Mouse (Mus musculus): ENCODE measurements around the gene Faap20. TPM values are rescaled to one million over a fixed set of nuclear protein-coding genes. Genes with fewer than 3 reads are reported as not detected.
A peak's percentile ranks its signal among the peaks of the same experiment; 100 is the strongest.

Faap20 gene
- polyA plus RNA-seq, 1 experiment, result 22.9 TPM

DNA sequence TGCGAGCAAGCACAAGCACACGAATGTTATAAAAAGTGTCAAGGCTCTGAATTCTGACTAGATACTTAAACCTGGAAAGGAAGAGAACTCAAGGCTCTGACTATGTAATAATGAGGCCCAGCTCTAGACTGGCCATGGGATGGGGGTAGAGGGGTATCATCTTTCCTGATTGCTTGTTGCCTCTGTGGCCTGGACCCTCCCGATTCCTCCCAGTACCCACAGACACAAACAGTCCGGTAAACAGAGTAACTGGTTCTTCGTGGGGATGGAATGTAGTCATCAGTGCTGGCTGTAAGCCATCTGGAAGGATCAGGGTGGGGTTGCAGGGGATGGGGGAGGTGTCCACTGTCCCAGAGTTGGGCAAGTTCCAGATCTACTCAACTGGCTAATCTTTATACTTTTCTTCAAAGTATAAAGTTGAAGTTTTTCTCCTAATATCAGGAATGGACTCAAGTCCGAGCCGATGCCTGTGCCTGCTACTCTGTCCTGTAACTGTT lies 17.5 kb downstream of the Faap20 start:
- H3K36me3 ChIP-seq (ENCODE audit: control insufficient read depth, insufficient read depth, low read length, poor library complexity, severe bottlenecking), result no peaks in the 10 kb centered on the region
- H3K27me3 ChIP-seq (ENCODE audit: control insufficient read depth, insufficient read depth, low read length, poor library complexity, severe bottlenecking), result no peaks in the 10 kb centered on the region
- H3K9me3 ChIP-seq (replicated peaks; ENCODE audit: control insufficient read depth, insufficient read depth, low read length, poor library complexity, severe bottlenecking), result no peaks in the 10 kb centered on the region
- no peak overlapping the region for H3K4me3 ChIP-seq (ENCODE audit: low read depth, low read length)
- no peak overlapping the region for H3K27ac ChIP-seq (ENCODE audit: insufficient read depth, low read length)
- no peak for TF ChIP-seq CTCF (IDR thresholded peaks at IDR 0.05; ENCODE audit: low read depth, low read length)
- TF ChIP-seq POLR2A (IDR thresholded peaks at IDR 0.05; ENCODE audit: insufficient read depth, low read length), result no peak
- TF ChIP-seq EP300 (IDR thresholded peaks at IDR 0.05; ENCODE audit: insufficient read depth, low read depth, low read length), result no peak
- no peaks in the 10 kb centered on the region for H3K4me1 ChIP-seq (ENCODE audit: control insufficient read depth, insufficient read depth, low read length)
- no peak overlapping the region for H3K9ac ChIP-seq (ENCODE audit: low read depth, poor library complexity, severe bottlenecking)

DNA sequence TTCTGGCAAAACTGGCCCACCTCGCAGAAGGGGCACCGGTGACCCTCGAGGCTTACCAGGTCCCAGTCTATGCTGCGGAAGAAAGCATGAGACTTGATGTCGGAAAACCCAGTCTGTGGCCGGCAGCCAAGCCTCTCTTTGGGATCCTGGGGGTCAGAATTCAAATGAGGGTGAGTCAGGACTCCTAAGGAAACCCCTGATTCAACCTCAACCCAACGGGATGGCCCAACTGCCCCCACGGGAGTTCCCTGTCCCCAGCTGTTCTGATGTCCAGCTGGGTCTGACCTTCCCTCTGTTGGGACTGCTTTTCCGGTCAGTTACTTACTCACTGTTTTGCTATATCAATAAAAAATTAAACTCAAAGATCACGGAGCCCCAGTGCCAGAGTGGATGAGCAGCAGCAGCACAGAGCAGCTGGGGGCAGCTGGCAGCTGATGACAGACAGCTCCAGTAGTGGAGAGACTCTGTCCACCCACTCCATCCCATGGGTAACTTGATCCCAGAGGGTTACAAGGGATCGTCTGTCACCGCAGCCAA lies 18.1 kb downstream of the Faap20 start:
- no peaks in the 10 kb centered on the region for H3K4me1 ChIP-seq (ENCODE audit: control insufficient read depth, insufficient read depth, low read length)
- H3K9ac ChIP-seq (ENCODE audit: low read depth, poor library complexity, severe bottlenecking), result no peak overlapping the region
- H3K27me3 ChIP-seq (ENCODE audit: control insufficient read depth, insufficient read depth, low read length, poor library complexity, severe bottlenecking), result no peaks in the 10 kb centered on the region
- no peaks in the 10 kb centered on the region for H3K9me3 ChIP-seq (replicated peaks; ENCODE audit: control insufficient read depth, insufficient read depth, low read length, poor library complexity, severe bottlenecking)
- no peak for TF ChIP-seq EP300 (IDR thresholded peaks at IDR 0.05; ENCODE audit: insufficient read depth, low read depth, low read length)
- TF ChIP-seq CTCF (IDR thresholded peaks at IDR 0.05; ENCODE audit: low read depth, low read length), result no peak
- no peaks in the 10 kb centered on the region for H3K36me3 ChIP-seq (ENCODE audit: control insufficient read depth, insufficient read depth, low read length, poor library complexity, severe bottlenecking)
- no peak overlapping the region for H3K4me3 ChIP-seq (ENCODE audit: low read depth, low read length)
- H3K27ac ChIP-seq (ENCODE audit: insufficient read depth, low read length), result no peak overlapping the region

DNA sequence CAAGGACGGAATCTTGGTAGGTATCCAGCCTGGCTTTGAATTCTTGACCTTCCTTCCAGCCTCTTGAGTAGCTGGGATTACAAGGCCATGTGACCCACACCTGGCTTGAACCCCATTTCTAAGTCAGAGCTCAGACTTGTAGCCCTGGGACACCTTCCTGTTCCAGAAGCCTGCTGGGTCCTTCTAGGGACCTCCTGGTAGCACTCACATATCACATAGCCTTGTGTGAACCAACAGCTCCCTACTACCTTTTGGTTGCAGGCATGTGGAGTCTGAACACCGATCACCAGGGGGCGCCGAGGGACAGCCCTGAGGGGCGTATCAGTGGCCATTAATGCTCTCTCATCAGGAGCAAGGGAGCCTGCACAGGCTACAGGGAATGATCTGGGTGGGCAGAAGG lies 18.8 kb downstream of the Faap20 start:
- Histone ChIP-seq H3K9me3 (replicated peaks; ENCODE audit: control insufficient read depth, insufficient read depth, low read length, poor library complexity, severe bottlenecking) (no peaks in the 10 kb centered on the region), H3K27me3 (ENCODE audit: control insufficient read depth, insufficient read depth, low read length, poor library complexity, severe bottlenecking) (no peaks in the 10 kb centered on the region), H3K4me1 (ENCODE audit: control insufficient read depth, insufficient read depth, low read length) (no peaks in the 10 kb centered on the region), H3K4me3 (ENCODE audit: low read depth, low read length) (no peak overlapping the region), H3K36me3 (ENCODE audit: control insufficient read depth, insufficient read depth, low read length, poor library complexity, severe bottlenecking) (no peaks in the 10 kb centered on the region), H3K27ac (ENCODE audit: insufficient read depth, low read length) (no peak overlapping the region), H3K9ac (ENCODE audit: low read depth, poor library complexity, severe bottlenecking) (no peak overlapping the region)
- TF ChIP-seq POLR2A (IDR thresholded peaks at IDR 0.05; ENCODE audit: insufficient read depth, low read length), result no peak
- TF ChIP-seq CTCF (IDR thresholded peaks at IDR 0.05; ENCODE audit: low read depth, low read length), result peak; percentile 71

DNA sequence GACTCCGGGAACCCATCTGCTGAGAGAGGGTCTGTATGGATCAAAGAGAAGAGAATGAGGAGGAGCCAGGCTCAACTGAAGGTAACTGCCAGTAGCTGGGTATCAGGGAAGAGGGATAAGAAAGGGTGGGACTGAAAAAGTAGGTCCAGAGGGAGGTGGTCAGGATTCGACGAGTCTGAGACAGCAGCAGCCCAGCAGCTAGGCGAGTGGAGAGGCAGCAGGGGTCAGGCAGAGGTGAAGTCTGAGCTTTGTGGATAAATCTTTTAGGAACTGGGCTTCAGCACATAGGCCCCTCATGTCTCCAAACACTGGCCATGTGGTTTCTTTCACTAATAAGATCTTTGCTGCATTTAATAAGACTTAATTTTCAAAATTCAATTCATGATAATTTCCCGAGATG lies 24.8 kb downstream of the Faap20 start:
- Histone ChIP-seq H3K27ac (ENCODE audit: insufficient read depth, low read length) (no peak overlapping the region), H3K4me3 (ENCODE audit: low read depth, low read length) (no peak overlapping the region), H3K9me3 (replicated peaks; ENCODE audit: control insufficient read depth, insufficient read depth, low read length, poor library complexity, severe bottlenecking) (no peaks in the 10 kb centered on the region), H3K27me3 (ENCODE audit: control insufficient read depth, insufficient read depth, low read length, poor library complexity, severe bottlenecking) (no peaks in the 10 kb centered on the region), H3K9ac (ENCODE audit: low read depth, poor library complexity, severe bottlenecking) (no peak overlapping the region), H3K36me3 (ENCODE audit: control insufficient read depth, insufficient read depth, low read length, poor library complexity, severe bottlenecking) (no peaks in the 10 kb centered on the region), H3K4me1 (ENCODE audit: control insufficient read depth, insufficient read depth, low read length) (peaks cover 2% of the 10 kb centered on the region)
- TF ChIP-seq EP300 (IDR thresholded peaks at IDR 0.05; ENCODE audit: insufficient read depth, low read depth, low read length), result no peak
- TF ChIP-seq CTCF (IDR thresholded peaks at IDR 0.05; ENCODE audit: low read depth, low read length), result no peak
- no peak for TF ChIP-seq POLR2A (IDR thresholded peaks at IDR 0.05; ENCODE audit: insufficient read depth, low read length)

DNA sequence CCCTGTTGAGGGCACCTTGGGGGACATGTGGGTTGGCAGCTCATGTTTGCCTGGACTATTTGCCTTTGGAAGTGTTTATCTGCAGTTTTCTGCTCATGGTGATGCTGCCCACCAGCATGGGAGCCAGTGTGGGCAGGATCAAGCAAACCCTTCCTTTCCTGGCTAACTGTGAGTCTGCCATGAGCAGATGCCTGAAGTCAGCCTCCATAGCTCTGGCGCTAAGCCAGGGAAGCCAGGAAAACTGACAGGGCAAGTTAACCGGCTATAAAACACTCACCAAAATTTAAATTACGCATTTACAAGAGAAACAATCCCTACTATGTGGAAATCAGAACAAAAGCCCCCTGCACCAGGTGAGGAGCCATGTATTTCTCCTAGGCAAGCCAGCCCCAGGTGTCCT lies 25.2 kb downstream of the Faap20 start:
- Histone ChIP-seq H3K27ac (ENCODE audit: insufficient read depth, low read length) (no peak overlapping the region), H3K9ac (ENCODE audit: low read depth, poor library complexity, severe bottlenecking) (no peak overlapping the region), H3K4me3 (ENCODE audit: low read depth, low read length) (no peak overlapping the region), H3K27me3 (ENCODE audit: control insufficient read depth, insufficient read depth, low read length, poor library complexity, severe bottlenecking) (no peaks in the 10 kb centered on the region), H3K36me3 (ENCODE audit: control insufficient read depth, insufficient read depth, low read length, poor library complexity, severe bottlenecking) (no peaks in the 10 kb centered on the region), H3K4me1 (ENCODE audit: control insufficient read depth, insufficient read depth, low read length) (peaks cover 2% of the 10 kb centered on the region), H3K9me3 (replicated peaks; ENCODE audit: control insufficient read depth, insufficient read depth, low read length, poor library complexity, severe bottlenecking) (no peaks in the 10 kb centered on the region)
- TF ChIP-seq POLR2A (IDR thresholded peaks at IDR 0.05; ENCODE audit: insufficient read depth, low read length) (no peak), EP300 (IDR thresholded peaks at IDR 0.05; ENCODE audit: insufficient read depth, low read depth, low read length) (no peak), CTCF (IDR thresholded peaks at IDR 0.05; ENCODE audit: low read depth, low read length) (no peak)

DNA sequence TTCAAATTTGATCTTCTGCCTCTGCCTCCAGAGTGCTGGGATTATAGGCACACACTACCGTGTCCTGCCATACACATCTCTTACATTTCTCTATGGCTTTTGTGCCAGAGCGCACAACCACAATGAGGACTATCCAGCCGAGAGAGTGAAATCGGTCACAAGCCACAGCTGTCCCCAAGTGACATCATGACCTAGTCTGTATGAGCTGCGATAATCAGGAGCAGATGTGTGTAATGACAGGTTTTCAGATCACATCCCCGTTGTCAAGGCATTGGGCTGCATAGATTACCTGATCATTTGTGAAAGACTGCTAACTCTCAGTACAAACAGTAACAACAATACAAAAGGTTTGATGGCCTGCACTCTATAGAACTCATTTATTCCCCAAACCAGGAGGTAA lies 28.4 kb downstream of the Faap20 start:
- TF ChIP-seq POLR2A (IDR thresholded peaks at IDR 0.05; ENCODE audit: insufficient read depth, low read length) (no peak), EP300 (IDR thresholded peaks at IDR 0.05; ENCODE audit: insufficient read depth, low read depth, low read length) (no peak), CTCF (IDR thresholded peaks at IDR 0.05; ENCODE audit: low read depth, low read length) (no peak)
- no peak overlapping the region for H3K4me3 ChIP-seq (ENCODE audit: low read depth, low read length)
- H3K36me3 ChIP-seq (ENCODE audit: control insufficient read depth, insufficient read depth, low read length, poor library complexity, severe bottlenecking), result no peaks in the 10 kb centered on the region
- H3K4me1 ChIP-seq (ENCODE audit: control insufficient read depth, insufficient read depth, low read length), result peaks cover 2% of the 10 kb centered on the region
- H3K27ac ChIP-seq (ENCODE audit: insufficient read depth, low read length), result no peak overlapping the region
- no peaks in the 10 kb centered on the region for H3K9me3 ChIP-seq (replicated peaks; ENCODE audit: control insufficient read depth, insufficient read depth, low read length, poor library complexity, severe bottlenecking)
- H3K9ac ChIP-seq (ENCODE audit: low read depth, poor library complexity, severe bottlenecking), result no peak overlapping the region
- no peaks in the 10 kb centered on the region for H3K27me3 ChIP-seq (ENCODE audit: control insufficient read depth, insufficient read depth, low read length, poor library complexity, severe bottlenecking)
